Mouse (Mus musculus): ENCODE results near the gene Tent5b. TPM values are rescaled to one million over a fixed set of nuclear protein-coding genes. Genes with fewer than 3 reads are reported as not detected.

The Tent5b gene
- polyA plus RNA-seq, 1 experiment: 35.7 TPM

GRCm38 (mm10) chr4:133493895-133494294, 14.0 kb downstream of the Tent5b start:
- Histone ChIP-seq H3K4me1 (ENCODE audit: control insufficient read depth, insufficient read depth, low read length) (peaks cover 18% of the 10 kb centered on the region), H3K36me3 (ENCODE audit: control insufficient read depth, insufficient read depth, low read length) (no peaks in the 10 kb centered on the region), H3K4me3 (ENCODE audit: control insufficient read depth, low read depth, low read length) (peak overlapping the region; percentile 74), H3K27me3 (ENCODE audit: control insufficient read depth, insufficient read depth, low read length) (no peaks in the 10 kb centered on the region; the same call in 1 of the 2 replicates), H3K27ac (ENCODE audit: control insufficient read depth, insufficient read depth, low read depth, low read length) (peak overlapping the region; percentile 55; the same call in 1 of the 2 replicates)
- no peak for TF ChIP-seq CTCF (IDR thresholded peaks at IDR 0.05; ENCODE audit: control insufficient read depth, insufficient read depth, insufficient replicate concordance, low read depth, low read length)
- TF ChIP-seq POLR2A (IDR thresholded peaks at IDR 0.05; ENCODE audit: control insufficient read depth, low read depth, low read length): no peak

- no peaks in the 10 kb centered on the region; the same call in 1 of the 2 replicates for H3K27me3 ChIP-seq (ENCODE audit: control insufficient read depth, insufficient read depth, low read length)
- no peak for TF ChIP-seq POLR2A (IDR thresholded peaks at IDR 0.05; ENCODE audit: control insufficient read depth, low read depth, low read length)
- TF ChIP-seq CTCF (IDR thresholded peaks at IDR 0.05; ENCODE audit: control insufficient read depth, insufficient read depth, insufficient replicate concordance, low read depth, low read length): peak; percentile 87
- peak overlapping the region; percentile 74 for H3K4me3 ChIP-seq (ENCODE audit: control insufficient read depth, low read depth, low read length)
- peaks cover 18% of the 10 kb centered on the region for H3K4me1 ChIP-seq (ENCODE audit: control insufficient read depth, insufficient read depth, low read length)
- no peaks in the 10 kb centered on the region for H3K36me3 ChIP-seq (ENCODE audit: control insufficient read depth, insufficient read depth, low read length)
- 0 out of 2 replicates have a peak overlapping the region, but pooled peaks have one; percentile 12 for H3K27ac ChIP-seq (ENCODE audit: control insufficient read depth, insufficient read depth, low read depth, low read length)
These were observed 14.5 kb downstream of the Tent5b start for GRCm38 (mm10) chr4:133494432-133494831.

GRCm38 (mm10) chr4:133494867-133495266, 14.9 kb downstream of the Tent5b start:
- Histone ChIP-seq H3K4me1 (ENCODE audit: control insufficient read depth, insufficient read depth, low read length) (peaks cover 18% of the 10 kb centered on the region), H3K36me3 (ENCODE audit: control insufficient read depth, insufficient read depth, low read length) (no peaks in the 10 kb centered on the region), H3K27me3 (ENCODE audit: control insufficient read depth, insufficient read depth, low read length) (no peaks in the 10 kb centered on the region; the same call in 1 of the 2 replicates), H3K4me3 (ENCODE audit: control insufficient read depth, low read depth, low read length) (no peak overlapping the region), H3K27ac (ENCODE audit: control insufficient read depth, insufficient read depth, low read depth, low read length) (no peak overlapping the region)
- TF ChIP-seq CTCF (IDR thresholded peaks at IDR 0.05; ENCODE audit: control insufficient read depth, insufficient read depth, insufficient replicate concordance, low read depth, low read length): no peak
- TF ChIP-seq POLR2A (IDR thresholded peaks at IDR 0.05; ENCODE audit: control insufficient read depth, low read depth, low read length): no peak

DNA sequence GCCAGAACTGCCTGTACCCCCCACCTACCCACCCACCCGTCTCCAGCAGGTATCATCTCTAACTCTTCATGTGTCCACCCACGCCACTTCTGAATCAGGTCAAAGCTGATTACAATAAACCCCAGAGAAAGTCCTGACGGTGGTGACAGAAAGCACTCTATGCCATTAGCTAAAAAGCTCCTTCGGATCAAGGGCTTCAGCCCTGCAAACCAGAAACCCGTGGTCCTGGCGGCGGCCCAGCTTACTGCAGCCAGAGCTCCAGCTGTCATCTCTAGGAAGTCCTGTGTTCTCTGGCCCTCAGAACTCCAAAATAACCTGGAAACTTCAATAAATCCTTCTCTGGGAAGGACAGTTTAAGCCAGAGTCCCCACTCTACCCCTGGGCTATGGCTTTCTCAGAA, 15.8 kb downstream of the Tent5b start:
- Histone ChIP-seq H3K4me3 (ENCODE audit: control insufficient read depth, low read depth, low read length) (no peak overlapping the region), H3K4me1 (ENCODE audit: control insufficient read depth, insufficient read depth, low read length) (peaks cover 18% of the 10 kb centered on the region), H3K36me3 (ENCODE audit: control insufficient read depth, insufficient read depth, low read length) (no peaks in the 10 kb centered on the region), H3K27ac (ENCODE audit: control insufficient read depth, insufficient read depth, low read depth, low read length) (no peak overlapping the region), H3K27me3 (ENCODE audit: control insufficient read depth, insufficient read depth, low read length) (no peaks in the 10 kb centered on the region; the same call in 1 of the 2 replicates)
- TF ChIP-seq POLR2A (IDR thresholded peaks at IDR 0.05; ENCODE audit: control insufficient read depth, low read depth, low read length): no peak
- TF ChIP-seq CTCF (IDR thresholded peaks at IDR 0.05; ENCODE audit: control insufficient read depth, insufficient read depth, insufficient replicate concordance, low read depth, low read length): no peak

DNA sequence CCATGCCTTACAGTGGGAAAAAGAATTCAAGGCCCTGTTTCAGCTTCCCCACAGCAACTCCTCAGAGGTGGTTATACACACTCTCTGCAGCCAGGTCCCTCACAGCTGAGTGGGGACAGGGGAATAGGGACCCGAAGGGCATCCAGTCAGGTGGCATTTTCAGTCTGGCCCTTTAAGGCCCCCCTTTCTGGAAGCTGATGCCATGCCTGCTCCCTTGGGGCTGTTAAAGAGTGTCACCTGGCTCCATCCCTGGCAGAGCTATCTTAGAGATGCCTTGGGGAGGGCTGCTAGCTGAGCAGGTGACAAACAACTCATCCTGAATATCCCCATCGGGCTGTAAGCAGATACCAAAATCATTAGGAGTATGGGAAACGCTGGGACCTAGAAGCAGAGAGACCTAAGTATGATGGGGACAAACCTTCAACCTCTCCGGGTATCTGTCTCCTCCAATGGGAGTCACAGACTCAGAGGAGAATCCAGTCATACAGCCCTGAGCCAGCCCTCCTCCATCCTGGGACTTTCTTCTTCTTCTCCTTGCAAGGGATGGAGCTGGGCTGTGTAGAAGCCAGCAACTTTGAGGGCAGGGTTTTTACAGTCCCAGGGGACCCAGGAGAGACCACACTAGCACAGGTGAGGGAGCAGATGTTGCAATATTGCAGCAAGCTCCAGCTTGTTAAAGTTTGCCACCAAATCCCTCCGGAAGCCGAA, 17.0 kb downstream of the Tent5b start:
- no peak overlapping the region for H3K27ac ChIP-seq (ENCODE audit: control insufficient read depth, insufficient read depth, low read depth, low read length)
- no peak overlapping the region for H3K4me3 ChIP-seq (ENCODE audit: control insufficient read depth, low read depth, low read length)
- peaks cover 16% of the 10 kb centered on the region for H3K4me1 ChIP-seq (ENCODE audit: control insufficient read depth, insufficient read depth, low read length)
- no peaks in the 10 kb centered on the region for H3K36me3 ChIP-seq (ENCODE audit: control insufficient read depth, insufficient read depth, low read length)
- no peak for TF ChIP-seq POLR2A (IDR thresholded peaks at IDR 0.05; ENCODE audit: control insufficient read depth, low read depth, low read length)
- TF ChIP-seq CTCF (IDR thresholded peaks at IDR 0.05; ENCODE audit: control insufficient read depth, insufficient read depth, insufficient replicate concordance, low read depth, low read length): no peak
- H3K27me3 ChIP-seq (ENCODE audit: control insufficient read depth, insufficient read depth, low read length): no peaks in the 10 kb centered on the region; the same call in 1 of the 2 replicates

- Histone ChIP-seq H3K27me3 (ENCODE audit: control insufficient read depth, insufficient read depth, low read length) (no peaks in the 10 kb centered on the region; the same call in 1 of the 2 replicates), H3K4me3 (ENCODE audit: control insufficient read depth, low read depth, low read length) (peak overlapping the region; percentile 66), H3K36me3 (ENCODE audit: control insufficient read depth, insufficient read depth, low read length) (no peaks in the 10 kb centered on the region), H3K27ac (ENCODE audit: control insufficient read depth, insufficient read depth, low read depth, low read length) (no peak overlapping the region), H3K4me1 (ENCODE audit: control insufficient read depth, insufficient read depth, low read length) (peaks cover 13% of the 10 kb centered on the region)
- TF ChIP-seq POLR2A (IDR thresholded peaks at IDR 0.05; ENCODE audit: control insufficient read depth, low read depth, low read length) (no peak), CTCF (IDR thresholded peaks at IDR 0.05; ENCODE audit: control insufficient read depth, insufficient read depth, insufficient replicate concordance, low read depth, low read length) (no peak)
These were observed 17.7 kb downstream of the Tent5b start for GRCm38 (mm10) chr4:133497461-133498159.

- H3K27ac ChIP-seq (ENCODE audit: control insufficient read depth, insufficient read depth, low read depth, low read length): no peak within 1 kb of the TSS
- H3K27me3 ChIP-seq (ENCODE audit: control insufficient read depth, insufficient read depth, low read length): no peaks in the 10 kb centered on the region; the same call in 1 of the 2 replicates
- TF ChIP-seq CTCF (IDR thresholded peaks at IDR 0.05; ENCODE audit: control insufficient read depth, insufficient read depth, insufficient replicate concordance, low read depth, low read length): no peak
- H3K36me3 ChIP-seq (ENCODE audit: control insufficient read depth, insufficient read depth, low read length): no peaks in the 10 kb centered on the region
- H3K4me1 ChIP-seq (ENCODE audit: control insufficient read depth, insufficient read depth, low read length): peaks cover 12% of the 10 kb centered on the region
- H3K4me3 ChIP-seq (ENCODE audit: control insufficient read depth, low read depth, low read length): peak within 1 kb of the TSS; percentile 66
These were observed 18.3 kb downstream of the Tent5b start, which contains the start of gene Trnp1 for GRCm38 (mm10) chr4:133498160-133498724. TSS of gene Trnp1 (minus strand) at chr4:133498550.

Measured in testis, adult 2 months (tissue).